1 mouse cellular context compared by ENCODE assay signal in genomic region chr4:59034918-59035785, GRCm38 (mm10).
A peak's percentile ranks its signal among the peaks of the same experiment; 100 is the strongest.
TF ChIP-seq lines count a peak whose summit lies in the region.

Gng10 (plus strand) TSS chr4:59035088.

TF ChIP-seq in CH12.LX, 34 proteins besides CTCF, POLR2A, EP300 and RAD21 (continued from another document):
- peak; percentile 76 for TF ChIP-seq ELF1 (IDR thresholded peaks at IDR 0.05; ENCODE audit: low read depth, low read length)
- no peak for TF ChIP-seq MYC (IDR thresholded peaks at IDR 0.05; ENCODE audit: low read depth, low read length)
- TF ChIP-seq USF1 (IDR thresholded peaks at IDR 0.05; ENCODE audit: low read depth, low read length): no peak
- peak; percentile 55 for TF ChIP-seq NELFE (IDR thresholded peaks at IDR 0.05; ENCODE audit: low read depth, low read length)
- TF ChIP-seq ETS1 (conservative IDR thresholded peaks at IDR 0.05; ENCODE audit: low read depth, low read length): no peak
- no peak for TF ChIP-seq TBP (conservative IDR thresholded peaks at IDR 0.05; ENCODE audit: low read depth, low read length)
